Mouse (Mus musculus) cerebellum, adult 9-11 months (tissue): Measurements from ENCODE around the gene Ankrd13a.
"Not testable (repeated sequence)": the region's sequence is repeated elsewhere in the genome, so short reads cannot be mapped to it uniquely, and the experiment has no call there.

Experiments used
- DNase-seq: peaks from one replicate; pipeline ENCODE4 v3.0.0; 2022

Ankrd13a gene

GRCm38 (mm10) chr5:114801841-114802240 is 27.4 kb downstream of the Ankrd13a start:
- DNase-seq = no peak

GRCm38 (mm10) chr5:114803231-114803630 is 28.8 kb downstream of the Ankrd13a start:
- no peak for DNase-seq

GRCm38 (mm10) chr5:114804335-114804734 is 29.9 kb downstream of the Ankrd13a start:
- no peak for DNase-seq

GRCm38 (mm10) chr5:114804958-114805357 is 30.5 kb downstream of the Ankrd13a start:
- DNase-seq = peak; percentile 70

- DNase-seq = no peak
Measured at GRCm38 (mm10) chr5:114805436-114806350, 31.2 kb downstream of the Ankrd13a start.

GRCm38 (mm10) chr5:114806636-114807035 is 32.2 kb downstream of the Ankrd13a start:
- DNase-seq = no peak

- DNase-seq = no peak
Measured at GRCm38 (mm10) chr5:114807063-114807462, 32.6 kb downstream of the Ankrd13a start.

- DNase-seq = no peak
Measured at GRCm38 (mm10) chr5:114807468-114807867, 33.0 kb downstream of the Ankrd13a start.

- DNase-seq = no peak
Measured at GRCm38 (mm10) chr5:114807893-114808292, 33.4 kb downstream of the Ankrd13a start.

GRCm38 (mm10) chr5:114808385-114808784 is 33.9 kb downstream of the Ankrd13a start:
- no peak for DNase-seq

- DNase-seq = no peak
Measured at GRCm38 (mm10) chr5:114809181-114809756, 34.8 kb downstream of the Ankrd13a start.

GRCm38 (mm10) chr5:114809826-114810225 is 35.3 kb downstream of the Ankrd13a start:
- peak; percentile 39 for DNase-seq

- peak; percentile 91 for DNase-seq
Measured at GRCm38 (mm10) chr5:114813525-114814181, 39.2 kb downstream of the Ankrd13a start.

- DNase-seq = peak; percentile 26
Measured at GRCm38 (mm10) chr5:114816599-114816998, 42.1 kb downstream of the Ankrd13a start.

- no peak for DNase-seq
Measured at GRCm38 (mm10) chr5:114818124-114818523, 43.6 kb downstream of the Ankrd13a start.

GRCm38 (mm10) chr5:114822796-114823688 is 48.6 kb downstream of the Ankrd13a start, which contains the start of gene 1500011B03Rik:
TSS of gene 1500011B03Rik (minus strand) at chr5:114823468.
- peak; percentile 75 for DNase-seq

GRCm38 (mm10) chr5:114824197-114824596 is 49.7 kb downstream of the Ankrd13a start:
- DNase-seq = no peak

GRCm38 (mm10) chr5:114825978-114826691 is 51.7 kb downstream of the Ankrd13a start:
- peak; percentile 78 for DNase-seq

GRCm38 (mm10) chr5:114827427-114827826 is 53.0 kb downstream of the Ankrd13a start:
- no peak for DNase-seq

GRCm38 (mm10) chr5:114829740-114830139 is 55.3 kb downstream of the Ankrd13a start:
- no peak for DNase-seq

- no peak for DNase-seq
Measured at GRCm38 (mm10) chr5:114836886-114837285, 62.4 kb downstream of the Ankrd13a start.

- DNase-seq = not testable (repeated sequence)
Measured at GRCm38 (mm10) chr5:114840481-114840880, 66.0 kb downstream of the Ankrd13a start.
